ENCODE assay signal across 7 mouse cellular contexts in genomic region chr8:105254152-105254965, GRCm38 (mm10). TPM values are rescaled to one million over a fixed set of nuclear protein-coding genes. Genes with fewer than 3 reads are reported as not detected.
DNase-seq lines count a peak whose midpoint lies in the region; ATAC-seq lines count a peak whose summit lies in the region.

No protein-coding gene starts in this region.

- peaks cover 5% of the 10 kb centered on the region; the same call in 1 of the 2 replicates for H3K4me1 ChIP-seq in embryonic facial prominence, embryonic 11.5 days (ENCODE audit: control insufficient read depth, insufficient read depth, low read length)
- peaks cover 8% of the 10 kb centered on the region for H3K4me1 ChIP-seq in limb, embryonic 11.5 days (ENCODE audit: control insufficient read depth, insufficient read depth, low read length)
- peaks cover 29% of the 10 kb centered on the region for H3K4me1 ChIP-seq in midbrain, embryonic 13.5 days (replicated peaks)

- no peak overlapping the region for H3K27ac ChIP-seq in embryonic facial prominence, embryonic 11.5 days (replicated peaks; ENCODE audit: low read depth, low read length)
- no peak overlapping the region for H3K27ac ChIP-seq in limb, embryonic 11.5 days (replicated peaks; ENCODE audit: low read depth, low read length)
- no peak overlapping the region for H3K27ac ChIP-seq in midbrain, embryonic 13.5 days

- H3K9ac ChIP-seq in embryonic facial prominence, embryonic 11.5 days (replicated peaks; ENCODE audit: low read length) = peak overlapping the region; percentile 71
- H3K9ac ChIP-seq in limb, embryonic 11.5 days (ENCODE audit: low read length) = peak overlapping the region; percentile 68
- H3K9ac ChIP-seq in midbrain, embryonic 13.5 days (replicated peaks) = peak overlapping the region; percentile 74

- H3K36me3 ChIP-seq in embryonic facial prominence, embryonic 11.5 days (replicated peaks; ENCODE audit: control insufficient read depth, insufficient read depth, low read depth, low read length) = peaks cover 2% of the 10 kb centered on the region; the same call in 1 of the 2 replicates
- peaks cover 11% of the 10 kb centered on the region for H3K36me3 ChIP-seq in limb, embryonic 11.5 days (ENCODE audit: control insufficient read depth, insufficient read depth, low read length)
- peaks cover 30% of the 10 kb centered on the region for H3K36me3 ChIP-seq in midbrain, embryonic 13.5 days

- WGBS in embryonic facial prominence, embryonic 11.5 days = under 1% methylated on average over 68 of the region's 74 CpGs
- under 1% methylated on average over 67 of the region's 74 CpGs for WGBS in limb, embryonic 11.5 days
- whole genome bisulfite sequencing in midbrain, embryonic 13.5 days = under 1% methylated on average over 74 of the region's 74 CpGs

- H3K27me3 ChIP-seq in embryonic facial prominence, embryonic 11.5 days (ENCODE audit: control insufficient read depth, insufficient read depth, low read length) = peaks cover 18% of the 10 kb centered on the region
- peaks cover 27% of the 10 kb centered on the region for H3K27me3 ChIP-seq in limb, embryonic 11.5 days (ENCODE audit: control insufficient read depth, insufficient read depth, low read length)
- peaks cover 48% of the 10 kb centered on the region for H3K27me3 ChIP-seq in midbrain, embryonic 13.5 days

- peak overlapping the region; percentile 63 for H3K4me3 ChIP-seq in embryonic facial prominence, embryonic 11.5 days (ENCODE audit: low read depth, low read length)
- peak overlapping the region; percentile 61 for H3K4me3 ChIP-seq in limb, embryonic 11.5 days (ENCODE audit: low read depth, low read length)
- peak overlapping the region; percentile 56 for H3K4me3 ChIP-seq in midbrain, embryonic 13.5 days (replicated peaks)

- no peaks in the 10 kb centered on the region for H3K9me3 ChIP-seq in embryonic facial prominence, embryonic 11.5 days (replicated peaks; ENCODE audit: control insufficient read depth, low read length)
- no peaks in the 10 kb centered on the region for H3K9me3 ChIP-seq in limb, embryonic 11.5 days (ENCODE audit: control insufficient read depth, low read length)
- no peaks in the 10 kb centered on the region for H3K9me3 ChIP-seq in midbrain, embryonic 13.5 days

- DNase-seq in adrenal gland, postnatal 25 days = peak; percentile 93
- DNase-seq in embryonic facial prominence, embryonic 11.5 days (ENCODE audit: low spot score) = peak; percentile 93
- DNase-seq in heart, adult 11 months = peak; percentile 99
- peak; percentile 90 for DNase-seq in kidney, adult 18-20 months
- peak; percentile 95 for DNase-seq in limb, embryonic 11.5 days (ENCODE audit: low spot score)
- DNase-seq in spleen, adult 12 weeks (ENCODE audit: low spot score) = peak; percentile 81

- peak overlapping the region; percentile 99 for H3K4me2 ChIP-seq in embryonic facial prominence, embryonic 11.5 days (ENCODE audit: low read depth, low read length)
- H3K4me2 ChIP-seq in limb, embryonic 11.5 days (ENCODE audit: low read depth, severe bottlenecking) = peak overlapping the region; percentile 98
- peak overlapping the region; percentile 95 for H3K4me2 ChIP-seq in midbrain, embryonic 13.5 days (replicated peaks)

- ATAC-seq in embryonic facial prominence, embryonic 11.5 days (replicated peaks; ENCODE audit: insufficient number of reproducible peaks, low FRiP score, low TSS enrichment, low read depth) = peak; percentile 69
- peak; percentile 79 for ATAC-seq in limb, embryonic 11.5 days (ENCODE audit: insufficient number of reproducible peaks, low FRiP score, low TSS enrichment, low read depth)
- peak; percentile 78 for ATAC-seq in midbrain, embryonic 13.5 days

RNA-seq across cellular contexts. Expression of gene B3gnt9, which starts 0.6 kb away (rescaled TPM):
- total RNA-seq in adrenal gland, postnatal 25 days (2021) = 1.2 and 2.1 TPM in 2 replicates
- 2.3 and 3.3 TPM in 2 replicates for polyA plus RNA-seq in embryonic facial prominence, embryonic 11.5 days (2014; fragmentation: Nextera tagmentation; extraction: Ambion mirVana)
- polyA plus RNA-seq in limb, embryonic 11.5 days (2014; fragmentation: Nextera tagmentation; extraction: Ambion mirVana) = 2.4 and 3.4 TPM in 2 replicates
- polyA plus RNA-seq in midbrain, embryonic 13.5 days (2015; fragmentation: Nextera tagmentation; extraction: Ambion mirVana) = 3.6 and 4.2 TPM in 2 replicates

RNA-seq across cellular contexts. Expression of gene Tradd, which starts 10.1 kb away (rescaled TPM):
- total RNA-seq in adrenal gland, postnatal 25 days (2021) = 18.7 and 21.7 TPM in 2 replicates
- 14.0 and 16.6 TPM in 2 replicates for polyA plus RNA-seq in embryonic facial prominence, embryonic 11.5 days (2014; fragmentation: Nextera tagmentation; extraction: Ambion mirVana)
- 11.1 and 13.6 TPM in 2 replicates for polyA plus RNA-seq in limb, embryonic 11.5 days (2014; fragmentation: Nextera tagmentation; extraction: Ambion mirVana)
- 12.5 and 13.4 TPM in 2 replicates for polyA plus RNA-seq in midbrain, embryonic 13.5 days (2015; fragmentation: Nextera tagmentation; extraction: Ambion mirVana)

RNA-seq across cellular contexts. Expression of gene Fbxl8, which starts 10.1 kb away (rescaled TPM):
- total RNA-seq in adrenal gland, postnatal 25 days (2021) = 3.7 and 4.5 TPM in 2 replicates
- 1.2 and 2.0 TPM in 2 replicates for polyA plus RNA-seq in embryonic facial prominence, embryonic 11.5 days (2014; fragmentation: Nextera tagmentation; extraction: Ambion mirVana)
- 1.2 and 1.3 TPM in 2 replicates for polyA plus RNA-seq in limb, embryonic 11.5 days (2014; fragmentation: Nextera tagmentation; extraction: Ambion mirVana)
- polyA plus RNA-seq in midbrain, embryonic 13.5 days (2015; fragmentation: Nextera tagmentation; extraction: Ambion mirVana) = 0.48 and 0.61 TPM in 2 replicates

RNA-seq across cellular contexts. Expression of gene Hsf4, which starts 15.2 kb away (rescaled TPM):
- 0.70 and 1.1 TPM in 2 replicates for total RNA-seq in adrenal gland, postnatal 25 days (2021)
- 0.13 TPM in 1 of 2 replicates, not detected in the other for polyA plus RNA-seq in embryonic facial prominence, embryonic 11.5 days (2014; fragmentation: Nextera tagmentation; extraction: Ambion mirVana)
- polyA plus RNA-seq in limb, embryonic 11.5 days (2014; fragmentation: Nextera tagmentation; extraction: Ambion mirVana) = not detected in 2 replicates
- 0.17 and 0.38 TPM in 2 replicates for polyA plus RNA-seq in midbrain, embryonic 13.5 days (2015; fragmentation: Nextera tagmentation; extraction: Ambion mirVana)

RNA-seq across cellular contexts. Expression of gene Nol3, which starts 21.6 kb away (rescaled TPM):
- 4.4 and 4.7 TPM in 2 replicates for total RNA-seq in adrenal gland, postnatal 25 days (2021)
- 0.84 and 1.2 TPM in 2 replicates for polyA plus RNA-seq in embryonic facial prominence, embryonic 11.5 days (2014; fragmentation: Nextera tagmentation; extraction: Ambion mirVana)
- 1.0 and 1.2 TPM in 2 replicates for polyA plus RNA-seq in limb, embryonic 11.5 days (2014; fragmentation: Nextera tagmentation; extraction: Ambion mirVana)
- 3.1 and 4.3 TPM in 2 replicates for polyA plus RNA-seq in midbrain, embryonic 13.5 days (2015; fragmentation: Nextera tagmentation; extraction: Ambion mirVana)
